Mouse (Mus musculus) midbrain, embryonic 11.5 days (tissue): Measurements from ENCODE around the gene Gnai1. TPM values are rescaled to one million over a fixed set of nuclear protein-coding genes. Genes with fewer than 3 reads are reported as not detected.
A peak's percentile ranks its signal among the peaks of the same experiment; 100 is the strongest.

Experiments used
- ATAC-seq: fragments of 200-750 bp; cut with Nextera tagmentation; 2 replicates; pipeline ENCODE4 v1.8.0; 2017; ENCODE audit warnings: moderate TSS enrichment, moderate library complexity; ENCODE audit not compliant: low FRiP score
- DNase-seq: peaks from one replicate; pipeline ENCODE4 v3.0.0; 2015; ENCODE audit warnings: low spot score; ENCODE audit errors: missing footprints
- H3K27ac ChIP-seq: fragments of 300-500 bp; sonication (generic); 2 replicates; pipeline ENCODE4 v1.5.1; 2014; ENCODE audit warnings: low read depth, low read length
- H3K27me3 ChIP-seq: fragments of 300-500 bp; sonication (generic); 2 replicates; pipeline ENCODE4 v1.6.1; 2014; ENCODE audit warnings: mild to moderate bottlenecking, low read length, moderate library complexity, mixed read lengths; ENCODE audit not compliant: control insufficient read depth, insufficient read depth
- H3K36me3 ChIP-seq: fragments of 300-500 bp; sonication (generic); 2 replicates; pipeline ENCODE4 v1.6.1; 2014; ENCODE audit warnings: mild to moderate bottlenecking, low read length, moderate library complexity, mixed read lengths; ENCODE audit not compliant: control insufficient read depth, insufficient read depth
- H3K4me1 ChIP-seq: fragments of 300-500 bp; sonication (generic); 2 replicates; pipeline ENCODE4 v1.6.1; 2014; ENCODE audit warnings: low read length; ENCODE audit not compliant: control insufficient read depth, insufficient read depth
- H3K4me2 ChIP-seq: fragments of 300-500 bp; sonication (generic); 2 replicates; pipeline ENCODE4 v1.6.1; 2014; ENCODE audit warnings: mild to moderate bottlenecking, moderate library complexity
- H3K4me3 ChIP-seq: fragments of 300-500 bp; sonication (generic); 2 replicates; pipeline ENCODE4 v1.5.1; 2014; ENCODE audit warnings: low read depth, low read length
- H3K9ac ChIP-seq: fragments of 300-500 bp; sonication (generic); 2 replicates; pipeline ENCODE4 v1.6.1; 2014; ENCODE audit warnings: low read length
- H3K9me3 ChIP-seq: fragments of 300-500 bp; sonication (generic); 2 replicates; pipeline ENCODE4 v1.6.1; 2016; ENCODE audit warnings: low read length; ENCODE audit not compliant: control insufficient read depth
- WGBS: fragments of 180-500 bp; shearing (Covaris S2); extraction: QIAGEN DNeasy Blood & Tissue Kit; methylation state at CpG from one replicate; pipeline ENCODE4 v1.1.7; 2014; 5-methylcytosine and 5-hydroxymethylcytosine counted together
- polyA plus RNA-seq: library from polyadenylated mRNA; unstranded; fragments of >200 nt; fragmentation: Nextera tagmentation; extraction: Ambion mirVana; gene quantifications from 2 replicates; pipeline ENCODE4 v1.2.1, GENCODE M21; 2014

Gnai1 gene
- 29.3 and 30.6 TPM in 2 replicates for polyA plus RNA-seq

DNA sequence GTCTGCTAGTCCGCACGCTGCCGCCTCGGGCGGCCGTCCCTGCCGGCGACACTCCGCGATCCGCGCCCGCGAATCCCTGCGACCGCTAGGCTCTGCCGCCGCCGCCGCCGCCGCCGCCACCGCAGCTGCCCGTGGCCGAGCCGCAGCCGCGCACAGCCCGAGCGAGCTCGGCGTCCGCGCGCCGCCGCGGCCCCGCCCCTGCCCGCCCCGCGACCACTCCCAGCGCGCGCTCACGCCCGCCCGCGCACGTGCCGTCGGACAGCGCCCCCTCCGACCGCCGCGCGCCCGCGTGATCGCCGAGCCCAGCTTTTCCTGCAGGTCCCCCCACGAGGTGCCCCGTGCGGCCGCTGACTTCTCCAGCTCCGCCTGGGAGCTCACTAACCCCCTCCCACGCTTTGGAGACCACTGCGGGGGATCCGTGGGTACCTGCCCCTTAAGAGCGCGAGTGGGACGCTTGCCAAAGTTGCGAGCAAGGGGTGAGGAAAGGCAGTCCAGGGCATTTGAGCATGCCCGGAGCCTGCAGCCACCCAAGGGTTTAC is at the start of gene Gnai1:
Gnai1 (minus strand) TSS at position 75 of the 539 bp plus-strand sequence.
- peak within 1 kb of the TSS; percentile 76 for H3K9ac ChIP-seq
- peak; percentile 97 for ATAC-seq
- DNase-seq, result no peak

GRCm38 (mm10) chr5:18367864-18368263 is 7.7 kb upstream of the Gnai1 start:
- no peaks in the 10 kb centered on the region for H3K9me3 ChIP-seq
- ATAC-seq (no peak), DNase-seq (no peak)
- H3K27ac ChIP-seq, result no peak overlapping the region
- no peak overlapping the region for H3K4me3 ChIP-seq
- H3K27me3 ChIP-seq, result no peaks in the 10 kb centered on the region
- no peaks in the 10 kb centered on the region for H3K36me3 ChIP-seq
- no peaks in the 10 kb centered on the region for H3K4me1 ChIP-seq
- H3K9ac ChIP-seq, result no peak overlapping the region
- H3K4me2 ChIP-seq, result no peak overlapping the region
- 7% methylated on average over 2 of the region's 2 CpGs for WGBS

More for the DNA sequence above, at the start of gene Gnai1:
- H3K36me3 ChIP-seq, result no peaks in the 10 kb centered on the region
- peaks cover 6% of the 10 kb centered on the region for H3K27me3 ChIP-seq
- H3K4me1 ChIP-seq, result no peaks in the 10 kb centered on the region; the same call in 1 of the 2 replicates
- no peaks in the 10 kb centered on the region for H3K9me3 ChIP-seq
- WGBS, result under 1% methylated on average over 61 of the region's 76 CpGs
- peak within 1 kb of the TSS; percentile 92 for H3K4me2 ChIP-seq
- H3K4me3 ChIP-seq, result peak within 1 kb of the TSS; percentile 78
- H3K27ac ChIP-seq, result 0 out of 2 replicates have a peak within 1 kb of the TSS, but pooled peaks have one; percentile 40

DNA sequence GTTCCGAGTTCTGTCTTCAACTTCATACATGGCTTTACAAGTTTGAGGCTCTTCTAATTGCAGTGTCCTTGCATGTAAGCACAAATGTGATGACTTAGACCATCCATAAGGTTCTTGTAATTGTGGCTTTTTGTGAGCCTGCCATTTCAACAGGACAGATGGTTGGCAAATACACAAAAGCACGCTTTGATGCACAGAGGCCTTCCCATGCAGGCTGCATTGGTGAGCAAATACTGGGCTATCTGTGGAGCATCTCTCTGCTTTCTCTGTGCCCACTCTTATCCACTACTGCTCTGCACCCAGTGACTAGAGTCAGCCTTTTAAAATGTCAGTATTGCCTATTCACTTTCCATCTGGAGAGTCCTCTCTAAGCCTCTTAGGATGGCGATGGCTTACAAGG is 5.3 kb upstream of the Gnai1 start:
- ATAC-seq (no peak), DNase-seq (no peak)
- H3K4me3 ChIP-seq, result no peak overlapping the region
- no peaks in the 10 kb centered on the region for H3K27me3 ChIP-seq
- no peak overlapping the region for H3K9ac ChIP-seq
- H3K4me2 ChIP-seq, result no peak overlapping the region
- no peaks in the 10 kb centered on the region for H3K9me3 ChIP-seq
- 91% methylated on average over 3 of the region's 3 CpGs for whole genome bisulfite sequencing
- H3K27ac ChIP-seq, result no peak overlapping the region
- no peaks in the 10 kb centered on the region for H3K4me1 ChIP-seq
- H3K36me3 ChIP-seq, result no peaks in the 10 kb centered on the region

- no peaks in the 10 kb centered on the region for H3K9me3 ChIP-seq
- no peaks in the 10 kb centered on the region; the same call in 1 of the 2 replicates for H3K4me1 ChIP-seq
- no peak overlapping the region; the same call in 1 of the 2 replicates for H3K9ac ChIP-seq
- peak overlapping the region; percentile 92 for H3K4me2 ChIP-seq
- DNase-seq (peak; percentile 88), ATAC-seq (no peak)
- no peaks in the 10 kb centered on the region for H3K36me3 ChIP-seq
- H3K4me3 ChIP-seq, result peak overlapping the region; percentile 78
- 27% methylated on average over 6 of the region's 6 CpGs for WGBS
- no peak overlapping the region for H3K27ac ChIP-seq
- peaks cover 6% of the 10 kb centered on the region for H3K27me3 ChIP-seq
Measured at GRCm38 (mm10) chr5:18360956-18361355, 801 bp upstream of the Gnai1 start.

- peak; percentile 98 for DNase-seq
- Histone ChIP-seq H3K4me2 (peak overlapping the region; percentile 92), H3K4me1 (no peaks in the 10 kb centered on the region; the same call in 1 of the 2 replicates)
Measured at GRCm38 (mm10) chr5:18359376-18360280, 527 bp downstream of the Gnai1 start.

GRCm38 (mm10) chr5:18358778-18359177 is 1.4 kb downstream of the Gnai1 start:
- Histone ChIP-seq H3K27ac (no peak overlapping the region), H3K9ac (no peak overlapping the region; the same call in 1 of the 2 replicates), H3K4me1 (no peaks in the 10 kb centered on the region; the same call in 1 of the 2 replicates), H3K4me3 (peak overlapping the region; percentile 78), H3K36me3 (no peaks in the 10 kb centered on the region), H3K4me2 (peak overlapping the region; percentile 92), H3K27me3 (peaks cover 6% of the 10 kb centered on the region), H3K9me3 (no peaks in the 10 kb centered on the region)
- ATAC-seq (no peak), DNase-seq (no peak)
- WGBS, result 42% methylated on average over 6 of the region's 6 CpGs

More at GRCm38 (mm10) chr5:18359376-18360280, 527 bp downstream of the Gnai1 start:
- WGBS, result under 1% methylated on average over 72 of the region's 76 CpGs
- ATAC-seq, result peak; percentile 88
- peaks cover 6% of the 10 kb centered on the region for H3K27me3 ChIP-seq
- H3K9ac ChIP-seq, result peak overlapping the region; percentile 76
- no peaks in the 10 kb centered on the region for H3K36me3 ChIP-seq
- H3K9me3 ChIP-seq, result no peaks in the 10 kb centered on the region
- 0 out of 2 replicates have a peak overlapping the region, but pooled peaks have one; percentile 40 for H3K27ac ChIP-seq
- H3K4me3 ChIP-seq, result peak overlapping the region; percentile 78

- DNase-seq (no peak), ATAC-seq (no peak)
- H3K27ac ChIP-seq, result no peak overlapping the region
- no peak overlapping the region for H3K4me3 ChIP-seq
- no peaks in the 10 kb centered on the region for H3K9me3 ChIP-seq
- WGBS, result 19% methylated on average over 3 of the region's 3 CpGs
- peaks cover 6% of the 10 kb centered on the region for H3K27me3 ChIP-seq
- H3K9ac ChIP-seq, result no peak overlapping the region
- H3K36me3 ChIP-seq, result no peaks in the 10 kb centered on the region
- H3K4me2 ChIP-seq, result peak overlapping the region; percentile 92
- no peaks in the 10 kb centered on the region; the same call in 1 of the 2 replicates for H3K4me1 ChIP-seq
Measured at GRCm38 (mm10) chr5:18358191-18358590, 2.0 kb downstream of the Gnai1 start.

- no peaks in the 10 kb centered on the region for H3K9me3 ChIP-seq
- H3K27me3 ChIP-seq, result no peaks in the 10 kb centered on the region
- H3K27ac ChIP-seq, result no peak overlapping the region
- DNase-seq (no peak), ATAC-seq (no peak)
- no peak overlapping the region for H3K4me2 ChIP-seq
- H3K36me3 ChIP-seq, result no peaks in the 10 kb centered on the region
- no peak overlapping the region for H3K4me3 ChIP-seq
- H3K9ac ChIP-seq, result no peak overlapping the region
- WGBS, result 91% methylated on average over 3 of the region's 3 CpGs
- no peaks in the 10 kb centered on the region for H3K4me1 ChIP-seq
Measured at GRCm38 (mm10) chr5:18347297-18347696, 12.9 kb downstream of the Gnai1 start.
